Mouse (Mus musculus) T-helper 2 cell (primary cell): ENCODE results near the gene Fgfrl1.
"Not testable (repeated sequence)": the region's sequence is repeated elsewhere in the genome, so short reads cannot be mapped to it uniquely, and the experiment has no call there.

Experiments used
- in situ Hi-C: fragments of 300-600 bp; cut with MboI, MseI; formaldehyde crosslinking; loops from one replicate; pipeline ENCODE4 v1.15.1; 2025; ENCODE audit warnings: high pct_unique_total_duplicates

The Fgfrl1 gene

DNA sequence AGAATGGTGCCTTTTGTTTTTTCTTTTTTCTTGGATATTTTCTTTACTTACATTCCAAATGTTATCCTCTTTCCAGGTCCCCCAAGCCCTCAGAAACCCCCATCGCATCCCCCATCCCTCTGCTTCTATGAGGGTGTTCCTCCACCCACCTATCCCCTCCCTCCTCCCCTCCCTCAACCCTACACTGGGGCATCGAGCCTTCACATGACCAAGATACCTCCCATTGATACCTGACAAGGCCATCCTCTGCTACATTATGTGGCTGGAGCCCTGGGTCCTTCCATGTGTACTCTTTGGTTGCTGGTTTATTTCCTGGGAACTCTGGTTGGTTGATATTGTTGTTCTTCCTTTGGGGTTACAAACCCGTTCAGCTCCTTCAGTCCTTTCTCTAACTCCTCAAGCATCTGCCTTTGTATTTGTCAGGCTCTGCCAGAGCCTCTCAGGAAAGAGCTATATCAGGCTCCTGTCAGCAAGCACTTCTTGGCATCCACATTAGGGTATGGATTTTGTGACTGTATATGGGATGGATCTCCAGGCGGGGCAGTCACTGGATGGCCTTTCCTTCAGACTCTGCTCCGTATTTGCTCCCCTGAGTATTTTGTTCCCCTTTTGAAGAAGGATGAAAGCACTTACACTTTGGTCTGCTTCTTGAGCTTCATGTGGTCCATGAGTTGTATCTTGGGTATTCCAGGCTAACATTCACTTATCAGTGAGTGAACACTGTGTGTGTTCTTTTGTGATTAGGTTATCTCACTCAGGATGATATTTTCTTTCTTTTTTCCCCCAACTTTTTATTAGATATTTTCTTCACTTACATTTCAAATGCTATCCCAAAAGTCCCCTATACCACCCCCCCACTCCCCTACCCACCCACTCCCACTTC, 58.4 kb downstream of the Fgfrl1 start:
- in situ Hi-C loops, result no loop called here

DNA sequence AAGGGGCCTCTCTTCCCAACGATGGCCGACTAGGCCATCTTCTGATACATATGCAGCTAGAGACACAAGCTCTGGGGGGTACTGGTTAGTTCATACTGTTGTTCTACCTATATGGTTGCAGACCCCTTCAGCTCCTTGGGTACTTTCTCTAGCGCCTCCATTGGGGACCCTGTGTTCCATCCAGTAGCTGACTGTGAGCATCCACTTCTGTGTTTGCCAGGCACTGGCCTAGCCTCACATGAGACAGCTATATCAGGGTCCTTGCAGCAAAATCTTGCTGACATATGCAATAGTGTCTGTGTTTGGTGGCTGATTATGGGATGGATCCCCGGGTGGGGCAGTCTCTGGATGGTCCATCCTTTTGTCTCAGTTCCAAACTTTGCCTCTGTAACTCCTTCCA, 59.1 kb downstream of the Fgfrl1 start:
- in situ Hi-C loops, result not testable (repeated sequence)
